Mouse (Mus musculus) splenic B cell, adult 2 months (primary cell): ENCODE measurements at regions not wholly inside any gene's neighbourhood (a gene's known extent, or its start where the extent isn't known, plus 50 kb on each side); places are given as distances from the start of the nearest gene placed in this dataset.

Source experiments
- DNase-seq: peaks from one replicate; pipeline ENCODE4 v3.0.0-alpha.2; 2011; ENCODE audit warnings: low read depth, low spot score
- H3K27me3 ChIP-seq: 2 replicates; pipeline ENCODE4 v1.6.1; 2012; ENCODE audit warnings: mild to moderate bottlenecking, low read length, moderate library complexity, mixed read lengths; ENCODE audit not compliant: control insufficient read depth, poor library complexity, insufficient read depth, severe bottlenecking
- H3K36me3 ChIP-seq: 2 replicates; pipeline ENCODE4 v1.6.1; 2012; ENCODE audit warnings: mild to moderate bottlenecking, low read length, moderate library complexity, mixed read lengths; ENCODE audit not compliant: control insufficient read depth, poor library complexity, insufficient read depth, severe bottlenecking

GRCm38 (mm10) chr15:97448243-97448880 is 201.3 kb upstream of the Amigo2 start:
- peak; percentile 42 for DNase-seq
- no peaks in the 10 kb centered on the region for H3K27me3 ChIP-seq
- no peaks in the 10 kb centered on the region for H3K36me3 ChIP-seq

GRCm38 (mm10) chr15:97446181-97446580 is 199.1 kb upstream of the Amigo2 start:
- no peaks in the 10 kb centered on the region for H3K36me3 ChIP-seq
- no peak for DNase-seq
- no peaks in the 10 kb centered on the region for H3K27me3 ChIP-seq

- no peaks in the 10 kb centered on the region for H3K27me3 ChIP-seq
- no peaks in the 10 kb centered on the region for H3K36me3 ChIP-seq
- DNase-seq = peak; percentile 56
Observed at GRCm38 (mm10) chr15:97438235-97438760, 191.2 kb upstream of the Amigo2 start.
